Comparison of ENCODE assay signal across 7 mouse cellular contexts in genomic region chr7:102337898-102338297, GRCm38 (mm10).
A peak's percentile ranks its signal among the peaks of the same experiment; 100 is the strongest.
DNase-seq lines count a peak whose midpoint lies in the region; TF ChIP-seq lines count a peak whose summit lies in the region.

No protein-coding gene starts in this region.

- peak; percentile 88 for DNase-seq in 416B (ENCODE audit: low read depth)
- DNase-seq in CD4-positive helper T cell, adult 2 months (ENCODE audit: low read depth, low spot score) = peak; percentile 87
- DNase-seq in heart, postnatal 14 days = peak; percentile 54 to 57
- peak; percentile 32 for DNase-seq in lung, adult 2 months
- DNase-seq in thymus, adult 2 months = peak; percentile 65
- no peak for DNase-seq in layer of hippocampus, postnatal 36 days
- DNase-seq in testis, postnatal 10 days (ENCODE audit: low spot score) = no peak

- H3K4me3 ChIP-seq in lung, adult 2 months (replicated peaks; ENCODE audit: extremely low read depth, low read depth, low read length) = no peak overlapping the region
- no peak overlapping the region for H3K4me3 ChIP-seq in thymus, adult 2 months (ENCODE audit: control insufficient read depth, insufficient read depth, low read length)

- H3K27me3 ChIP-seq in thymus, adult 2 months (ENCODE audit: control insufficient read depth, insufficient read depth, low read length) = no peaks in the 10 kb centered on the region

- intact Hi-C loops in heart, postnatal 14 days (cut with DNase I) = no loop called here

- under 1% methylated on average over 3 of the region's 3 CpGs for WGBS in lung, adult 2 months
- WGBS in thymus, adult 2 months = 0% methylated on average over 3 of the region's 3 CpGs

- H3K4me1 ChIP-seq in lung, adult 2 months (ENCODE audit: control insufficient read depth, insufficient read depth, low read length) = peaks cover 4% of the 10 kb centered on the region; the same call in 1 of the 2 replicates
- peaks cover 14% of the 10 kb centered on the region for H3K4me1 ChIP-seq in thymus, adult 2 months (replicated peaks; ENCODE audit: control insufficient read depth, insufficient read depth, low read length)

- no peak for TF ChIP-seq POLR2A in lung, adult 2 months (IDR thresholded peaks at IDR 0.05; ENCODE audit: borderline replicate concordance, extremely low read depth, low read depth, low read length)
- no peak for TF ChIP-seq POLR2A in thymus, adult 2 months (IDR thresholded peaks at IDR 0.05; ENCODE audit: control insufficient read depth, extremely low read depth, insufficient read depth, low read length, poor library complexity)

- H3K27ac ChIP-seq in thymus, adult 2 months (ENCODE audit: control insufficient read depth, insufficient read depth, low read length) = peak overlapping the region; percentile 88; the same call in 1 of the 2 replicates

- no peak for TF ChIP-seq CTCF in lung, adult 2 months (IDR thresholded peaks at IDR 0.05; ENCODE audit: insufficient read depth, low read length)
- no peak for TF ChIP-seq CTCF in thymus, adult 2 months (IDR thresholded peaks at IDR 0.05; ENCODE audit: borderline replicate concordance, control insufficient read depth, extremely low read depth, insufficient read depth, low read length, poor library complexity)

- no peaks in the 10 kb centered on the region for H3K36me3 ChIP-seq in thymus, adult 2 months (ENCODE audit: control insufficient read depth, insufficient read depth, low read length)

Comparison
In these comparisons a context has a peak if more than half of its experiments do, and no peak if none do; other contexts are left out.
1. DNase-seq: peak in 416B (single experiment), CD4-positive helper T cell, adult 2 months (single experiment), heart, postnatal 14 days (2 of 2), lung, adult 2 months (single experiment) and thymus, adult 2 months (single experiment); none in layer of hippocampus, postnatal 36 days (0 of 2) and testis, postnatal 10 days (single experiment).